Comparison of ENCODE assay signal across 10 mouse cellular contexts in genomic region chr10:66931505-66931904, GRCm38 (mm10).
DNase-seq lines count a peak whose midpoint lies in the region; ATAC-seq and TF ChIP-seq lines count a peak whose summit lies in the region.
"Had no signal": no experiment of that assay in that cellular context is flagged by ENCODE, and none has a peak within 500 bp of the region (broad histone marks: within the 10 kb centered on the region; RNA-seq: fewer than 3 reads in every experiment).

No protein-coding gene starts in this region.

- H3K27ac ChIP-seq in heart, adult 2 months = peak overlapping the region; percentile 33
- H3K27ac ChIP-seq in heart, embryonic 10.5 days = no peak overlapping the region
- no peak overlapping the region for H3K27ac ChIP-seq in forebrain, embryonic 11.5 days (ENCODE audit: low read depth, low read length)
- no peak overlapping the region for H3K27ac ChIP-seq in forebrain, embryonic 16.5 days (ENCODE audit: low read length)

- intact Hi-C loops in heart, adult 2 months (cut with DNase I) = no loop called here
- intact Hi-C loops in heart, postnatal 14 days (cut with DNase I) = no loop called here

- H3K4me3 ChIP-seq in heart, adult 2 months = no peak overlapping the region
- no peak overlapping the region for H3K4me3 ChIP-seq in heart, embryonic 10.5 days
- H3K4me3 ChIP-seq in forebrain, embryonic 11.5 days (ENCODE audit: low read depth, low read length) = no peak overlapping the region
- H3K4me3 ChIP-seq in forebrain, embryonic 16.5 days (replicated peaks; ENCODE audit: low read length) = no peak overlapping the region

- H3K9ac ChIP-seq in heart, adult 2 months (ENCODE audit: low read depth, low read length) = no peak overlapping the region
- H3K9ac ChIP-seq in forebrain, embryonic 11.5 days (ENCODE audit: low read length) = no peak overlapping the region
- no peak overlapping the region for H3K9ac ChIP-seq in forebrain, embryonic 16.5 days (replicated peaks; ENCODE audit: low read depth, low read length)

- TF ChIP-seq EP300 in heart, adult 2 months (IDR thresholded peaks at IDR 0.05; ENCODE audit: insufficient read depth, low read depth, low read length) = peak; percentile 89

- H3K79me2 ChIP-seq in heart, adult 2 months (replicated peaks; ENCODE audit: control insufficient read depth, insufficient read depth, low read length) = no peaks in the 10 kb centered on the region

- no peaks in the 10 kb centered on the region for H3K9me3 ChIP-seq in heart, embryonic 10.5 days
- H3K9me3 ChIP-seq in forebrain, embryonic 11.5 days (ENCODE audit: control insufficient read depth, low read length) = no peaks in the 10 kb centered on the region
- no peaks in the 10 kb centered on the region for H3K9me3 ChIP-seq in forebrain, embryonic 16.5 days (ENCODE audit: control insufficient read depth, low read length)

- 37% methylated on average over 7 of the region's 7 CpGs for WGBS in heart, adult 2 months
- WGBS in heart, embryonic 10.5 days = 68% methylated on average over 7 of the region's 7 CpGs
- 84% methylated on average over 7 of the region's 7 CpGs for WGBS in forebrain, embryonic 11.5 days
- 78% methylated on average over 7 of the region's 7 CpGs for WGBS in forebrain, embryonic 16.5 days

- peaks cover 2% of the 10 kb centered on the region for H3K4me1 ChIP-seq in heart, adult 2 months (ENCODE audit: control insufficient read depth, insufficient read depth, low read length)
- H3K4me1 ChIP-seq in heart, embryonic 10.5 days = peaks cover 24% of the 10 kb centered on the region
- H3K4me1 ChIP-seq in forebrain, embryonic 11.5 days (replicated peaks; ENCODE audit: control insufficient read depth, insufficient read depth, low read length) = no peaks in the 10 kb centered on the region
- no peaks in the 10 kb centered on the region for H3K4me1 ChIP-seq in forebrain, embryonic 16.5 days (replicated peaks; ENCODE audit: control insufficient read depth, insufficient read depth, low read length)

- no peak for TF ChIP-seq CTCF in heart, adult 2 months (IDR thresholded peaks at IDR 0.05)

- peak; percentile 76 to 81 for DNase-seq in heart, adult 2 months
- no peak for DNase-seq in heart, embryonic 10.5 days (ENCODE audit: low spot score)
- DNase-seq in gastrocnemius, adult 18-20 months (ENCODE audit: low spot score) = peak; percentile 59
- peak; percentile 77 to 82 for DNase-seq in heart, postnatal 14 days
- DNase-seq in lung, postnatal 36 days = peak; percentile 69
- DNase-seq in layer of hippocampus, adult 9-11 months = no peak
- no peak for DNase-seq in forebrain, embryonic 11.5 days (ENCODE audit: low spot score)
- DNase-seq: left cerebral cortex, postnatal 4 days had no signal

- ATAC-seq in forebrain, embryonic 11.5 days (replicated peaks; ENCODE audit: low FRiP score) = no peak
- ATAC-seq in forebrain, embryonic 16.5 days = no peak
- ATAC-seq: Patski had no signal

- H3K4me2 ChIP-seq in forebrain, embryonic 11.5 days (ENCODE audit: low read depth, low read length, severe bottlenecking) = no peak overlapping the region
- no peak overlapping the region for H3K4me2 ChIP-seq in forebrain, embryonic 16.5 days (ENCODE audit: low read length)

- no peaks in the 10 kb centered on the region for H3K27me3 ChIP-seq in heart, adult 2 months (ENCODE audit: control insufficient read depth, insufficient read depth, low read length)
- H3K27me3 ChIP-seq in heart, embryonic 10.5 days (ENCODE audit: insufficient read depth, poor library complexity, severe bottlenecking) = no peaks in the 10 kb centered on the region
- no peaks in the 10 kb centered on the region for H3K27me3 ChIP-seq in forebrain, embryonic 11.5 days (ENCODE audit: control insufficient read depth, insufficient read depth, low read length)
- no peaks in the 10 kb centered on the region for H3K27me3 ChIP-seq in forebrain, embryonic 16.5 days (replicated peaks; ENCODE audit: control insufficient read depth, insufficient read depth, low read length)
- H3K27me3 ChIP-seq: Patski had no signal

- TF ChIP-seq POLR2A in heart, adult 2 months (IDR thresholded peaks at IDR 0.05; ENCODE audit: insufficient read depth, low read depth, low read length) = no peak

- no peaks in the 10 kb centered on the region; the same call in 1 of the 2 replicates for H3K36me3 ChIP-seq in heart, adult 2 months (ENCODE audit: control insufficient read depth, insufficient read depth, low read length)
- H3K36me3 ChIP-seq in heart, embryonic 10.5 days = no peaks in the 10 kb centered on the region
- no peaks in the 10 kb centered on the region for H3K36me3 ChIP-seq in forebrain, embryonic 11.5 days (ENCODE audit: control insufficient read depth, insufficient read depth, low read length)
- no peaks in the 10 kb centered on the region for H3K36me3 ChIP-seq in forebrain, embryonic 16.5 days (ENCODE audit: control insufficient read depth, insufficient read depth)

Comparison
In these comparisons a context has a peak if more than half of its experiments do, and no peak if none do; other contexts are left out.
1. DNase-seq: peak in heart, adult 2 months (2 of 2), gastrocnemius, adult 18-20 months (single experiment), heart, postnatal 14 days (2 of 2) and lung, postnatal 36 days (single experiment); none in heart, embryonic 10.5 days (single experiment), layer of hippocampus, adult 9-11 months (single experiment) and forebrain, embryonic 11.5 days (single experiment).